Mouse (Mus musculus): Measurements from ENCODE around the gene Cbln1. TPM values are rescaled to one million over a fixed set of nuclear protein-coding genes. Genes with fewer than 3 reads are reported as not detected.

Gene Cbln1
- total and polyA plus RNA-seq, 3 experiments = not detected

- Histone ChIP-seq H3K36me3 (replicated peaks in 1 of 2; ENCODE audit: control insufficient read depth in 1 of 2, insufficient read depth in 1 of 2, low read length in 1 of 2) (no peaks in the 10 kb centered on the region), H3K27ac (ENCODE audit: insufficient read depth, low read depth) (no peak overlapping the region), H3K27me3 (replicated peaks) (peaks cover 14% of the 10 kb centered on the region), H3K4me2 (ENCODE audit: insufficient read depth, low read depth, poor library complexity, severe bottlenecking) (no peak overlapping the region), H3K9ac (ENCODE audit: insufficient read depth, low read depth) (no peak overlapping the region), H3K9me3 (replicated peaks; ENCODE audit: low read length) (no peaks in the 10 kb centered on the region), H3K4me3 (replicated peaks in 1 of 3; ENCODE audit: low read depth in 2 of 3, low read length in 2 of 3, poor library complexity in 1 of 3) (no peak overlapping the region), H3K79me2 (replicated peaks; ENCODE audit: control insufficient read depth, extremely low read depth, insufficient read depth, poor library complexity, severe bottlenecking) (no peaks in the 10 kb centered on the region), H3K4me1 (ENCODE audit: control insufficient read depth in 1 of 2, insufficient read depth in 2 of 2) (no peaks in the 10 kb centered on the region)
- TF ChIP-seq HCFC1 (IDR thresholded peaks at IDR 0.05; ENCODE audit: low read depth, low read length) (no peak), USF2 (conservative IDR thresholded peaks at IDR 0.05; ENCODE audit: low read depth, low read length) (no peak), GABPA (IDR thresholded peaks at IDR 0.05; ENCODE audit: insufficient replicate concordance, low read depth, low read length) (no peak), ZNF384 (IDR thresholded peaks at IDR 0.05; ENCODE audit: low read depth, low read length) (no peak), ZMIZ1 (IDR thresholded peaks at IDR 0.05; ENCODE audit: low read depth, low read length) (no peak), KAT2A (IDR thresholded peaks at IDR 0.05; ENCODE audit: insufficient replicate concordance, low read length) (no peak), TBP (conservative IDR thresholded peaks at IDR 0.05; ENCODE audit: low read depth, low read length) (no peak), POLR2A (IDR thresholded peaks at IDR 0.05; ENCODE audit: low read depth, low read length) (no peak), SMC3 (IDR thresholded peaks at IDR 0.05; ENCODE audit: low read depth, low read length) (no peak)
- DNase-seq (ENCODE audit: extremely low read depth) = no peak
- dilution Hi-C loops (cut with MboI; ENCODE audit: extremely low pct_ligation_motif_present, extremely low pct_unique_long_range_greater_than_20kb, low sequenced_read_pairs) (no loop called here), in situ Hi-C loops (cut with MboI; ENCODE audit: low pct_ligation_motif_present, low pct_unique_long_range_greater_than_20kb, low sequenced_read_pairs) (no loop called here)
Observed at GRCm38 (mm10) chr8:87451737-87452136, 20.7 kb downstream of the Cbln1 start.

- Histone ChIP-seq H3K9ac (ENCODE audit: insufficient read depth, low read depth) (no peak overlapping the region), H3K79me2 (replicated peaks; ENCODE audit: control insufficient read depth, extremely low read depth, insufficient read depth, poor library complexity, severe bottlenecking) (no peaks in the 10 kb centered on the region), H3K9me3 (replicated peaks; ENCODE audit: low read length) (no peaks in the 10 kb centered on the region), H3K4me2 (ENCODE audit: insufficient read depth, low read depth, poor library complexity, severe bottlenecking) (no peak overlapping the region), H3K4me1 (ENCODE audit: control insufficient read depth in 1 of 2, insufficient read depth in 2 of 2) (no peaks in the 10 kb centered on the region), H3K27ac (ENCODE audit: insufficient read depth, low read depth) (no peak overlapping the region), H3K36me3 (replicated peaks in 1 of 2; ENCODE audit: control insufficient read depth in 1 of 2, insufficient read depth in 1 of 2, low read length in 1 of 2) (no peaks in the 10 kb centered on the region), H3K4me3 (replicated peaks in 1 of 3; ENCODE audit: low read depth in 2 of 3, low read length in 2 of 3, poor library complexity in 1 of 3) (no peak overlapping the region), H3K27me3 (replicated peaks) (peaks cover 21% of the 10 kb centered on the region)
- DNase-seq (ENCODE audit: extremely low read depth) = no peak
- in situ Hi-C loops (cut with MboI; ENCODE audit: low pct_ligation_motif_present, low pct_unique_long_range_greater_than_20kb, low sequenced_read_pairs) (no loop called here), dilution Hi-C loops (cut with MboI; ENCODE audit: extremely low pct_ligation_motif_present, extremely low pct_unique_long_range_greater_than_20kb, low sequenced_read_pairs) (no loop called here)
- TF ChIP-seq CHD1 (IDR thresholded peaks at IDR 0.05; ENCODE audit: low read depth, low read length) (no peak), E2F4 (IDR thresholded peaks at IDR 0.05; ENCODE audit: insufficient replicate concordance, low read depth, low read length) (no peak), ZNF384 (IDR thresholded peaks at IDR 0.05; ENCODE audit: low read depth, low read length) (no peak), PAX5 (IDR thresholded peaks at IDR 0.05; ENCODE audit: low read length) (no peak), MAX (IDR thresholded peaks at IDR 0.05; ENCODE audit: low read length) (no peak), TBP (conservative IDR thresholded peaks at IDR 0.05; ENCODE audit: low read depth, low read length) (no peak)
Observed at GRCm38 (mm10) chr8:87434592-87434991, 37.8 kb downstream of the Cbln1 start.

DNA sequence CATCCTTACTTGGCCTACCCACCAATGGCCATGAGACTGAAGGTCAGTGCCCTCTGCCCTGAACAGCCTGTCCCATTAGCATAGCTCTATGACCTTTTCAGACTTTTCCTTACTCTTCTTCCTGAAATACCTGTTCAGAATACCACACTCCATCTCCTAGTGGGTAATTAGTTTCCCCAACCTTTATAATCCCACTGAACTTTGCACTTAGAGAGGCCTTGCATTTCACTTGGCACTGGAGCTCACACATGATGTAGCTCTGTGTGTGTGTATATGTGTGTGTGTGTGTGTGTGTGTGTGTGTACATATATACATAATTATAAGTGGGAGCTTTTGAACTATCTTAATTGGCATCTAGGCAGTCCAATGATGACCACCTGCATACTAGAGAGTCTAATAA, 45.2 kb downstream of the Cbln1 start:
- DNase-seq (ENCODE audit: extremely low read depth) = no peak
- no peaks in the 10 kb centered on the region for H3K9me3 ChIP-seq (replicated peaks; ENCODE audit: low read length)
- no peak overlapping the region for H3K9ac ChIP-seq (ENCODE audit: insufficient read depth, low read depth)
- dilution Hi-C loops (cut with MboI; ENCODE audit: extremely low pct_ligation_motif_present, extremely low pct_unique_long_range_greater_than_20kb, low sequenced_read_pairs) = no loop called here
- in situ Hi-C loops (cut with MboI; ENCODE audit: low pct_ligation_motif_present, low pct_unique_long_range_greater_than_20kb, low sequenced_read_pairs) = no loop called here
- H3K27ac ChIP-seq (ENCODE audit: insufficient read depth, low read depth) = no peak overlapping the region
- no peak overlapping the region for H3K4me2 ChIP-seq (ENCODE audit: insufficient read depth, low read depth, poor library complexity, severe bottlenecking)
- no peaks in the 10 kb centered on the region for H3K36me3 ChIP-seq (replicated peaks in 1 of 2; ENCODE audit: control insufficient read depth in 1 of 2, insufficient read depth in 1 of 2, low read length in 1 of 2)
- no peak overlapping the region for H3K4me3 ChIP-seq (replicated peaks in 1 of 3; ENCODE audit: low read depth in 2 of 3, low read length in 2 of 3, poor library complexity in 1 of 3)
- no peaks in the 10 kb centered on the region for H3K79me2 ChIP-seq (replicated peaks; ENCODE audit: control insufficient read depth, extremely low read depth, insufficient read depth, poor library complexity, severe bottlenecking)
- H3K4me1 ChIP-seq (ENCODE audit: control insufficient read depth in 1 of 2, insufficient read depth in 2 of 2) = no peaks in the 10 kb centered on the region
- no peak for TF ChIP-seq TCF12 (IDR thresholded peaks at IDR 0.05; ENCODE audit: low read depth, low read length)
- TF ChIP-seq USF2 (conservative IDR thresholded peaks at IDR 0.05; ENCODE audit: low read depth, low read length) = no peak
- TF ChIP-seq NELFE (IDR thresholded peaks at IDR 0.05; ENCODE audit: low read depth, low read length) = no peak
- TF ChIP-seq GABPA (IDR thresholded peaks at IDR 0.05; ENCODE audit: insufficient replicate concordance, low read depth, low read length) = no peak
- no peak for TF ChIP-seq USF1 (IDR thresholded peaks at IDR 0.05; ENCODE audit: low read depth, low read length)
- TF ChIP-seq ZKSCAN1 (IDR thresholded peaks at IDR 0.05; ENCODE audit: borderline replicate concordance, low read depth, low read length) = no peak
- no peak for TF ChIP-seq MAZ (IDR thresholded peaks at IDR 0.05; ENCODE audit: low read depth, low read length)
- no peak for TF ChIP-seq ZNF384 (IDR thresholded peaks at IDR 0.05; ENCODE audit: low read depth, low read length)
- no peak for TF ChIP-seq EP300 (IDR thresholded peaks at IDR 0.05; ENCODE audit: low read length)
- TF ChIP-seq MXI1 (IDR thresholded peaks at IDR 0.05; ENCODE audit: low read depth, low read length) = no peak
- no peak for TF ChIP-seq UBTF (IDR thresholded peaks at IDR 0.05; ENCODE audit: low read depth, low read length)
- TF ChIP-seq PAX5 (IDR thresholded peaks at IDR 0.05; ENCODE audit: low read length) = no peak
- no peak for TF ChIP-seq SMC3 (IDR thresholded peaks at IDR 0.05; ENCODE audit: low read depth, low read length)
- peaks cover 30% of the 10 kb centered on the region for H3K27me3 ChIP-seq (replicated peaks)
